Mouse (Mus musculus) testis, adult 2 months (tissue): Measurements from ENCODE around the gene Scarb2.

Experiments used
- CTCF ChIP-seq: fragments of 200-500 bp; IDR thresholded peaks from 2 replicates; pipeline ENCODE4 v1.5.1; 2012; ENCODE audit warnings: low read depth, mild to moderate bottlenecking, inconsistent platforms, low read length, moderate library complexity; ENCODE audit not compliant: control insufficient read depth, insufficient read depth, insufficient replicate concordance
- POLR2A ChIP-seq: fragments of 200-500 bp; IDR thresholded peaks from 2 replicates; pipeline ENCODE4 v1.6.1; 2012; ENCODE audit warnings: low read depth, mild to moderate bottlenecking, inconsistent platforms, low read length, moderate library complexity; ENCODE audit not compliant: control insufficient read depth

GRCm38 (mm10) chr5:92490304-92490703 is 16.3 kb downstream of the Scarb2 start:
- no peak for TF ChIP-seq POLR2A
- TF ChIP-seq CTCF = no peak
